Mouse (Mus musculus) neutrophil, adult 83 days (primary cell): ENCODE results near the gene BC049352. TPM values are rescaled to one million over a fixed set of nuclear protein-coding genes. Genes with fewer than 3 reads are reported as not detected.

Experiments
- total RNA-seq, 2 experiments: library from RNA; stranded (reverse); gene quantifications; one replicate each; pipeline ENCODE4 v1.2.4; 2023

Gene BC049352
- total RNA-seq: not detected

GRCm38 (mm10) chr9:45181770-45182169, at the start of gene BC049352:
Gene BC049352 (plus strand): TSS chr9:45182007.

GRCm38 (mm10) chr9:45138191-45139032, 43.4 kb upstream of the BC049352 start, which contains the start of gene Scn4b:
Gene Scn4b (plus strand): TSS chr9:45138395.

GRCm38 (mm10) chr9:45203797-45204410, 22.1 kb downstream of the BC049352 start, which contains the start of gene Tmprss4:
Gene Tmprss4 (minus strand): TSS chr9:45204092.

GRCm38 (mm10) chr9:45268597-45269325, 87.0 kb downstream of the BC049352 start, which contains the start of gene Il10ra:
Gene Il10ra (minus strand): TSS chr9:45269149.

Other genes with a start within 250 kb of the BC049352 start
- 10 to 100 TPM; 69.0 to 81.5 TPM for gene Ube4a, start 216.4 kb upstream of the BC049352 start, total RNA-seq
- gene Cd3g, start 201.6 kb upstream of the BC049352 start, total RNA-seq: 1 to 10 TPM in 1 of 2 experiments, under 1 TPM in 1; 0.81 to 1.1 TPM
- 100 to 1,000 TPM; 108 to 125 TPM for gene Cd3d, start 200.2 kb upstream of the BC049352 start, total RNA-seq
- 1 to 10 TPM in 1 of 2 experiments, under 1 TPM in 1; 0.86 to 1.1 TPM for gene Cd3e, start 172.4 kb upstream of the BC049352 start, total RNA-seq
- not detected for gene Mpzl2, start 142.2 kb upstream of the BC049352 start, total RNA-seq
- gene Mpzl3, start 126.8 kb upstream of the BC049352 start, total RNA-seq: 10 to 100 TPM in 1 of 2 experiments, 1 to 10 TPM in 1; 8.5 to 11.9 TPM
- gene Jaml, start 102.8 kb upstream of the BC049352 start, total RNA-seq: 100 to 1,000 TPM in 1 of 2 experiments, 10 to 100 TPM in 1; 97.6 to 103 TPM
- gene Scn2b, start 64.2 kb upstream of the BC049352 start, total RNA-seq: 1 to 10 TPM in 1 of 2 experiments, under 1 TPM in 1; 0.72 to 1.4 TPM
- gene Scn4b, start 43.6 kb upstream of the BC049352 start, total RNA-seq: under 1 TPM in 1 of 2 experiments, not detected in 1; 0.26 TPM
- not detected for gene Tmprss4, start 22.1 kb downstream of the BC049352 start, total RNA-seq
- 10 to 100 TPM; 54.8 to 69.1 TPM for gene Il10ra, start 87.1 kb downstream of the BC049352 start, total RNA-seq
- gene Tmprss13, start 137.1 kb downstream of the BC049352 start, total RNA-seq: not detected
- under 1 TPM; 0.20 to 0.59 TPM for gene Fxyd6, start 188.2 kb downstream of the BC049352 start, total RNA-seq
- not detected for gene Fxyd2, start 217.7 kb downstream of the BC049352 start, total RNA-seq
- gene Dscaml1, start 244.6 kb downstream of the BC049352 start, total RNA-seq: not detected